Mouse (Mus musculus): Measurements from ENCODE around the gene Stip1. TPM values are rescaled to one million over a fixed set of nuclear protein-coding genes. Genes with fewer than 3 reads are reported as not detected.

The Stip1 gene
- total and polyA plus RNA-seq, 2 experiments from 2014 or later, result 94.6 to 98.3 TPM

GRCm38 (mm10) chr19:7062110-7062509, 22.3 kb upstream of the Stip1 start:
- H3K27me3 ChIP-seq (ENCODE audit: control insufficient read depth, insufficient read depth, low read length), result no peaks in the 10 kb centered on the region
- H3K4me3 ChIP-seq (ENCODE audit: low read depth, low read length), result no peak overlapping the region
- ATAC-seq (ENCODE audit: insufficient read depth, low read depth) (no peak), DNase-seq (ENCODE audit: low spot score) (no peak)
- H3K4me1 ChIP-seq (ENCODE audit: control insufficient read depth, insufficient read depth), result peaks cover 14% of the 10 kb centered on the region
- H3K9me3 ChIP-seq (replicated peaks; ENCODE audit: control insufficient read depth, low read length), result no peaks in the 10 kb centered on the region
- no peak overlapping the region for H3K9ac ChIP-seq (replicated peaks; ENCODE audit: low read depth, low read length)
- TF ChIP-seq CTCF (IDR thresholded peaks at IDR 0.05; ENCODE audit: low read depth) (no peak), EP300 (IDR thresholded peaks at IDR 0.05; ENCODE audit: low read depth) (no peak)
- H3K36me3 ChIP-seq (replicated peaks; ENCODE audit: control insufficient read depth, insufficient read depth, low read length), result no peaks in the 10 kb centered on the region
- H3K27ac ChIP-seq (ENCODE audit: low read depth), result no peak overlapping the region
- H3K4me2 ChIP-seq (ENCODE audit: low read depth, low read length), result no peak overlapping the region
- WGBS, result 88% methylated on average over 5 of the region's 5 CpGs

- WGBS, result 41% methylated on average over 6 of the region's 6 CpGs
- H3K4me3 ChIP-seq (ENCODE audit: low read depth, low read length), result peak overlapping the region; percentile 68; the same call in 1 of the 2 replicates
- H3K4me1 ChIP-seq (ENCODE audit: control insufficient read depth, insufficient read depth), result peaks cover 16% of the 10 kb centered on the region
- no peaks in the 10 kb centered on the region for H3K9me3 ChIP-seq (replicated peaks; ENCODE audit: control insufficient read depth, low read length)
- H3K27ac ChIP-seq (ENCODE audit: low read depth), result peak overlapping the region; percentile 97
- no peak for TF ChIP-seq EP300 (IDR thresholded peaks at IDR 0.05; ENCODE audit: low read depth)
- TF ChIP-seq CTCF (IDR thresholded peaks at IDR 0.05; ENCODE audit: low read depth), result no peak
- H3K36me3 ChIP-seq (replicated peaks; ENCODE audit: control insufficient read depth, insufficient read depth, low read length), result no peaks in the 10 kb centered on the region
- peak overlapping the region; percentile 99 for H3K4me2 ChIP-seq (ENCODE audit: low read depth, low read length)
- DNase-seq (ENCODE audit: low spot score) (no peak), ATAC-seq (ENCODE audit: insufficient read depth, low read depth) (no peak)
- H3K9ac ChIP-seq (replicated peaks; ENCODE audit: low read depth, low read length), result no peak overlapping the region
- no peaks in the 10 kb centered on the region for H3K27me3 ChIP-seq (ENCODE audit: control insufficient read depth, insufficient read depth, low read length)
Observed at GRCm38 (mm10) chr19:7058541-7058940, 18.8 kb upstream of the Stip1 start.

- Histone ChIP-seq H3K4me3 (ENCODE audit: low read depth, low read length) (peak overlapping the region; percentile 68), H3K4me2 (ENCODE audit: low read depth, low read length) (peak overlapping the region; percentile 99), H3K4me1 (ENCODE audit: control insufficient read depth, insufficient read depth) (peaks cover 16% of the 10 kb centered on the region), H3K9ac (replicated peaks; ENCODE audit: low read depth, low read length) (peak overlapping the region; percentile 74), H3K9me3 (replicated peaks; ENCODE audit: control insufficient read depth, low read length) (no peaks in the 10 kb centered on the region), H3K36me3 (replicated peaks; ENCODE audit: control insufficient read depth, insufficient read depth, low read length) (no peaks in the 10 kb centered on the region), H3K27me3 (ENCODE audit: control insufficient read depth, insufficient read depth, low read length) (no peaks in the 10 kb centered on the region), H3K27ac (ENCODE audit: low read depth) (peak overlapping the region; percentile 97)
- DNase-seq (ENCODE audit: low spot score), result peak; percentile 95
- TF ChIP-seq CTCF (IDR thresholded peaks at IDR 0.05; ENCODE audit: low read depth), result peak; percentile 46
- no peak for TF ChIP-seq EP300 (IDR thresholded peaks at IDR 0.05; ENCODE audit: low read depth)
- ATAC-seq (ENCODE audit: insufficient read depth, low read depth), result peak; percentile 88
- WGBS, result under 1% methylated on average over 15 of the region's 15 CpGs
Observed at GRCm38 (mm10) chr19:7057722-7058207, 18.0 kb upstream of the Stip1 start.

- Histone ChIP-seq H3K4me3 (ENCODE audit: low read depth, low read length) (peak overlapping the region; percentile 68), H3K27ac (ENCODE audit: low read depth) (peak overlapping the region; percentile 97), H3K36me3 (replicated peaks; ENCODE audit: control insufficient read depth, insufficient read depth, low read length) (no peaks in the 10 kb centered on the region), H3K4me2 (ENCODE audit: low read depth, low read length) (peak overlapping the region; percentile 99), H3K9me3 (replicated peaks; ENCODE audit: control insufficient read depth, low read length) (no peaks in the 10 kb centered on the region), H3K9ac (replicated peaks; ENCODE audit: low read depth, low read length) (peak overlapping the region; percentile 74), H3K4me1 (ENCODE audit: control insufficient read depth, insufficient read depth) (peaks cover 16% of the 10 kb centered on the region), H3K27me3 (ENCODE audit: control insufficient read depth, insufficient read depth, low read length) (no peaks in the 10 kb centered on the region)
- WGBS, result 4% methylated on average over 16 of the region's 16 CpGs
- ATAC-seq (ENCODE audit: insufficient read depth, low read depth) (peak; percentile 9), DNase-seq (ENCODE audit: low spot score) (no peak)
- TF ChIP-seq CTCF (IDR thresholded peaks at IDR 0.05; ENCODE audit: low read depth), result no peak
- TF ChIP-seq EP300 (IDR thresholded peaks at IDR 0.05; ENCODE audit: low read depth), result 0 out of 2 replicates have a peak, but pooled peaks have one; percentile 23
Observed at GRCm38 (mm10) chr19:7057126-7057721, 17.5 kb upstream of the Stip1 start.

GRCm38 (mm10) chr19:7056248-7057087, 16.7 kb upstream of the Stip1 start, which contains the start of gene Macrod1:
TSS of gene Macrod1 (plus strand) at chr19:7056810.
- Histone ChIP-seq H3K36me3 (replicated peaks; ENCODE audit: control insufficient read depth, insufficient read depth, low read length) (no peaks in the 10 kb centered on the region), H3K4me2 (ENCODE audit: low read depth, low read length) (peak within 1 kb of the TSS; percentile 99), H3K9ac (replicated peaks; ENCODE audit: low read depth, low read length) (peak within 1 kb of the TSS; percentile 74), H3K27me3 (ENCODE audit: control insufficient read depth, insufficient read depth, low read length) (no peaks in the 10 kb centered on the region), H3K4me3 (ENCODE audit: low read depth, low read length) (peak within 1 kb of the TSS; percentile 68), H3K4me1 (ENCODE audit: control insufficient read depth, insufficient read depth) (peaks cover 16% of the 10 kb centered on the region), H3K9me3 (replicated peaks; ENCODE audit: control insufficient read depth, low read length) (no peaks in the 10 kb centered on the region), H3K27ac (ENCODE audit: low read depth) (peak within 1 kb of the TSS; percentile 97)
- WGBS, result 1% methylated on average over 66 of the region's 72 CpGs
- TF ChIP-seq CTCF (IDR thresholded peaks at IDR 0.05; ENCODE audit: low read depth) (no peak), EP300 (IDR thresholded peaks at IDR 0.05; ENCODE audit: low read depth) (no peak)
- DNase-seq (ENCODE audit: low spot score), result peak; percentile 51
- ATAC-seq (ENCODE audit: insufficient read depth, low read depth), result peak; percentile 62
